In genomic region chr1:84847698-84848097, GRCm38 (mm10) we compare ENCODE assay signal across 28 mouse cellular contexts. TPM values are rescaled to one million over a fixed set of nuclear protein-coding genes. Genes with fewer than 3 reads are reported as not detected.
DNase-seq lines count a peak whose midpoint lies in the region; ATAC-seq and TF ChIP-seq lines count a peak whose summit lies in the region.
"Had no signal": no experiment of that assay in that cellular context is flagged by ENCODE, and none has a peak within 500 bp of the region (broad histone marks: within the 10 kb centered on the region; RNA-seq: fewer than 3 reads in every experiment).

No protein-coding gene starts in this region.

- H3K4me3 ChIP-seq in midbrain, embryonic 11.5 days (ENCODE audit: low read depth, low read length): no peak overlapping the region
- no peak overlapping the region for H3K4me3 ChIP-seq in midbrain, embryonic 16.5 days (ENCODE audit: low read depth, low read length)
- peak overlapping the region; percentile 27 to 68 for H3K4me3 ChIP-seq in ES-E14 (ENCODE audit: insufficient read depth in 1 of 2, low read depth in 1 of 2, low read length in 2 of 2, poor library complexity in 1 of 2, severe bottlenecking in 1 of 2)
- no peak overlapping the region for H3K4me3 ChIP-seq in intestine, embryonic 15.5 days (replicated peaks)
- H3K4me3 ChIP-seq: embryonic facial prominence, embryonic 10.5 days; embryonic facial prominence, embryonic 13.5 days; erythroblast, embryonic 14.5 days; forebrain, embryonic 12.5 days; forebrain, embryonic 15.5 days; heart, adult 2 months; heart, embryonic 10.5 days; heart, embryonic 13.5 days; hindbrain, embryonic 12.5 days; hindbrain, embryonic 15.5 days had no signal

- 94% methylated on average over 7 of the region's 7 CpGs for WGBS in midbrain, embryonic 11.5 days
- whole genome bisulfite sequencing in midbrain, embryonic 16.5 days: 92% methylated on average over 7 of the region's 7 CpGs
- WGBS in intestine, embryonic 15.5 days: 68% methylated on average over 7 of the region's 7 CpGs
- 41% methylated on average over 7 of the region's 7 CpGs for WGBS in large intestine, adult 2 months

- intact Hi-C loops in heart, postnatal 14 days (cut with DNase I): no loop called here

- ATAC-seq in midbrain, embryonic 11.5 days (ENCODE audit: low FRiP score): no peak
- ATAC-seq in midbrain, embryonic 16.5 days: no peak
- ATAC-seq in intestine, embryonic 15.5 days: peak; percentile 75
- ATAC-seq: forebrain, embryonic 15.5 days had no signal

- no peak overlapping the region for H3K9ac ChIP-seq in midbrain, embryonic 11.5 days (ENCODE audit: low read length)
- H3K9ac ChIP-seq in midbrain, embryonic 16.5 days (ENCODE audit: low read depth, low read length): no peak overlapping the region
- peak overlapping the region; percentile 28; the same call in 1 of the 2 replicates for H3K9ac ChIP-seq in ES-E14 (ENCODE audit: insufficient read depth, low read depth, low read length, poor library complexity, severe bottlenecking)
- no peak overlapping the region for H3K9ac ChIP-seq in intestine, embryonic 15.5 days
- H3K9ac ChIP-seq: embryonic facial prominence, embryonic 13.5 days; forebrain, embryonic 12.5 days; forebrain, embryonic 15.5 days; heart, embryonic 13.5 days; hindbrain, embryonic 12.5 days; hindbrain, embryonic 15.5 days had no signal

- H3K27me3 ChIP-seq in midbrain, embryonic 11.5 days (ENCODE audit: control insufficient read depth, insufficient read depth, low read length): no peaks in the 10 kb centered on the region
- H3K27me3 ChIP-seq in midbrain, embryonic 16.5 days (ENCODE audit: control insufficient read depth, insufficient read depth, low read depth, low read length): no peaks in the 10 kb centered on the region
- H3K27me3 ChIP-seq in intestine, embryonic 15.5 days (replicated peaks): no peaks in the 10 kb centered on the region
- H3K27me3 ChIP-seq: CH12.LX; embryonic facial prominence, embryonic 13.5 days; forebrain, embryonic 12.5 days; forebrain, embryonic 15.5 days; heart, embryonic 13.5 days; hindbrain, embryonic 12.5 days; hindbrain, embryonic 15.5 days had no signal

- no peaks in the 10 kb centered on the region for H3K9me3 ChIP-seq in midbrain, embryonic 11.5 days (ENCODE audit: control insufficient read depth, low read length)
- H3K9me3 ChIP-seq in midbrain, embryonic 16.5 days (replicated peaks; ENCODE audit: control insufficient read depth, low read length, poor library complexity, severe bottlenecking): no peaks in the 10 kb centered on the region
- no peaks in the 10 kb centered on the region for H3K9me3 ChIP-seq in ES-E14 (ENCODE audit: control insufficient read depth, insufficient read depth, low read depth, low read length)
- H3K9me3 ChIP-seq in intestine, embryonic 15.5 days: no peaks in the 10 kb centered on the region
- H3K9me3 ChIP-seq: embryonic facial prominence, embryonic 10.5 days; embryonic facial prominence, embryonic 13.5 days; forebrain, embryonic 12.5 days; forebrain, embryonic 15.5 days; heart, embryonic 10.5 days; heart, embryonic 13.5 days; hindbrain, embryonic 12.5 days; hindbrain, embryonic 15.5 days had no signal

- H3K4me1 ChIP-seq in midbrain, embryonic 11.5 days (ENCODE audit: control insufficient read depth, insufficient read depth, low read length): peaks cover 8% of the 10 kb centered on the region
- H3K4me1 ChIP-seq in midbrain, embryonic 16.5 days (ENCODE audit: control insufficient read depth, insufficient read depth, low read length): no peaks in the 10 kb centered on the region
- peaks cover 23% of the 10 kb centered on the region in 2 experiments for H3K4me1 ChIP-seq in ES-E14 (ENCODE audit: control insufficient read depth in 2 of 2, insufficient read depth in 2 of 2, low read length in 2 of 2, poor library complexity in 1 of 2)
- H3K4me1 ChIP-seq in intestine, embryonic 15.5 days (replicated peaks): no peaks in the 10 kb centered on the region
- H3K4me1 ChIP-seq: embryonic facial prominence, embryonic 13.5 days; forebrain, embryonic 15.5 days; hindbrain, embryonic 12.5 days; hindbrain, embryonic 15.5 days had no signal

- H3K27ac ChIP-seq in midbrain, embryonic 11.5 days (ENCODE audit: low read depth, low read length): no peak overlapping the region
- no peak overlapping the region for H3K27ac ChIP-seq in midbrain, embryonic 16.5 days (ENCODE audit: low read length)
- H3K27ac ChIP-seq in ES-E14 (ENCODE audit: insufficient read depth, low read depth, low read length, poor library complexity, severe bottlenecking): peak overlapping the region; percentile 98; the same call in 1 of the 2 replicates
- H3K27ac ChIP-seq in intestine, embryonic 15.5 days: no peak overlapping the region
- H3K27ac ChIP-seq: embryonic facial prominence, embryonic 10.5 days; embryonic facial prominence, embryonic 13.5 days; forebrain, embryonic 12.5 days; forebrain, embryonic 15.5 days; heart, adult 2 months; heart, embryonic 10.5 days; heart, embryonic 13.5 days; hindbrain, embryonic 12.5 days; hindbrain, embryonic 15.5 days had no signal

- no peaks in the 10 kb centered on the region; the same call in 1 of the 2 replicates for H3K36me3 ChIP-seq in midbrain, embryonic 11.5 days (ENCODE audit: control insufficient read depth, insufficient read depth, low read length)
- H3K36me3 ChIP-seq in midbrain, embryonic 16.5 days (ENCODE audit: control insufficient read depth, insufficient read depth, low read length): peaks cover 3% of the 10 kb centered on the region; the same call in 1 of the 2 replicates
- peaks cover 2% of the 10 kb centered on the region; the same call in 1 of the 2 replicates for H3K36me3 ChIP-seq in ES-E14 (ENCODE audit: control insufficient read depth, insufficient read depth, low read length, poor library complexity, severe bottlenecking)
- no peaks in the 10 kb centered on the region for H3K36me3 ChIP-seq in intestine, embryonic 15.5 days
- H3K36me3 ChIP-seq: forebrain, embryonic 15.5 days; heart, embryonic 10.5 days; hindbrain, embryonic 15.5 days had no signal

- in situ Hi-C loops in ES-E14 (cut with MboI; ENCODE audit: low sequenced_read_pairs in 2 of 2, unreplicated experiment in 2 of 2): no loop called here

- DNase-seq in midbrain, embryonic 11.5 days (ENCODE audit: low spot score, missing footprints): peak; percentile 39
- no peak for DNase-seq in ES-E14 (ENCODE audit: low read depth, low spot score)
- peak; percentile 56 for DNase-seq in large intestine, adult 2 months (ENCODE audit: low read depth, low spot score)
- DNase-seq in kidney, postnatal 4 days: no peak
- no peak for DNase-seq in left cerebral cortex, adult 9 months (ENCODE audit: low spot score in 2 of 2)
- DNase-seq in heart, postnatal 14 days: no peak
- DNase-seq: adrenal gland, adult 2 months; adrenal gland, postnatal 14 days; B cell, adult 2 months; cerebellum, adult 11 months; cerebellum, adult 2 months; cerebellum, adult 9-11 months; cerebellum, postnatal 25 days; gastrocnemius, postnatal 10 days; gastrocnemius, postnatal 36 days; heart, adult 2 months had no signal

- H3K4me2 ChIP-seq in midbrain, embryonic 11.5 days: no peak overlapping the region
- H3K4me2 ChIP-seq in midbrain, embryonic 16.5 days (ENCODE audit: low read length): no peak overlapping the region
- H3K4me2 ChIP-seq in intestine, embryonic 15.5 days (replicated peaks): no peak overlapping the region
- H3K4me2 ChIP-seq: embryonic facial prominence, embryonic 13.5 days; forebrain, embryonic 12.5 days; forebrain, embryonic 15.5 days; heart, embryonic 13.5 days; hindbrain, embryonic 12.5 days; hindbrain, embryonic 15.5 days had no signal

TF ChIP-seq in ES-E14, 5 proteins besides CTCF, POLR2A, EP300 and RAD21:
- TF ChIP-seq MAFK (IDR thresholded peaks at IDR 0.05; ENCODE audit: insufficient read depth, low read depth, low read length) (no peak), ZNF384 (IDR thresholded peaks at IDR 0.05; ENCODE audit: low read depth, low read length) (0 out of 2 replicates have a peak, but pooled peaks have one; percentile 42), HCFC1 (IDR thresholded peaks at IDR 0.05; ENCODE audit: borderline replicate concordance, insufficient read depth, low read length) (no peak), CHD2 (IDR thresholded peaks at IDR 0.05; ENCODE audit: low read depth, low read length) (no peak)
TF ChIP-seq in ES-E14: peak in this region for 1.

RNA-seq across cellular contexts. Expression of gene Trip12, which starts 7.4 kb away (rescaled TPM):
- polyA plus RNA-seq in midbrain, embryonic 11.5 days (2014; fragmentation: Nextera tagmentation; extraction: Ambion mirVana): 99.4 and 107 TPM in 2 replicates
- polyA plus RNA-seq in midbrain, embryonic 16.5 days (2015; fragmentation: Nextera tagmentation; extraction: Ambion mirVana): 44.4 and 53.3 TPM in 2 replicates
- 368 and 425 TPM in 2 replicates for total RNA-seq in ES-E14 (2012; rRNA removed)
- polyA plus RNA-seq in intestine, embryonic 15.5 days (2015; fragmentation: Nextera tagmentation; extraction: Ambion mirVana): 48.9 and 54.2 TPM in 2 replicates
- polyA plus RNA-seq in large intestine, adult 2 months (2012; rRNA removed): 20.8 and 26.5 TPM in 2 replicates
- 100 to 1,000 TPM; 195 to 201 TPM for total RNA-seq in heart, postnatal 14 days (2021)

RNA-seq across cellular contexts. Expression of gene Fbxo36, which starts 8.1 kb away (rescaled TPM):
- polyA plus RNA-seq in midbrain, embryonic 11.5 days (2014; fragmentation: Nextera tagmentation; extraction: Ambion mirVana): 10.7 and 12.3 TPM in 2 replicates
- polyA plus RNA-seq in midbrain, embryonic 16.5 days (2015; fragmentation: Nextera tagmentation; extraction: Ambion mirVana): 6.0 and 6.6 TPM in 2 replicates
- 3.1 and 4.3 TPM in 2 replicates for total RNA-seq in ES-E14 (2012; rRNA removed)
- polyA plus RNA-seq in intestine, embryonic 15.5 days (2015; fragmentation: Nextera tagmentation; extraction: Ambion mirVana): 12.3 and 14.9 TPM in 2 replicates
- 5.5 and 5.6 TPM in 2 replicates for polyA plus RNA-seq in large intestine, adult 2 months (2012; rRNA removed)
- 1 to 10 TPM; 1.2 to 1.8 TPM for total RNA-seq in heart, postnatal 14 days (2021)

Comparison
In these comparisons a context has a peak if more than half of its experiments do, and no peak if none do; other contexts are left out.
1. DNase-seq: peak in midbrain, embryonic 11.5 days (single experiment) and large intestine, adult 2 months (single experiment); none in ES-E14 (single experiment), kidney, postnatal 4 days (0 of 2), left cerebral cortex, adult 9 months (0 of 2) and heart, postnatal 14 days (0 of 2).
2. H3K4me3 ChIP-seq: peak in ES-E14 (2 of 2); none in midbrain, embryonic 11.5 days (single experiment), midbrain, embryonic 16.5 days (single experiment) and intestine, embryonic 15.5 days (single experiment).